Mouse (Mus musculus): ENCODE measurements around the gene Kcnt1.
"Not testable (repeated sequence)": the region's sequence is repeated elsewhere in the genome, so short reads cannot be mapped to it uniquely, and the experiment has no call there.

Gene Kcnt1

GRCm38 (mm10) chr2:25863337-25864131 is at the start of gene Kcnt1:
Gene Kcnt1 (plus strand): TSS chr2:25863734.
- no peak for DNase-seq (ENCODE audit: low read depth)

- DNase-seq (ENCODE audit: low read depth): not testable (repeated sequence)
Measured at GRCm38 (mm10) chr2:25815748-25816147, 47.8 kb upstream of the Kcnt1 start, which contains the start of gene Glt6d1. Gene Glt6d1 (minus strand): TSS chr2:25815848.

- DNase-seq (ENCODE audit: low read depth): no peak
Measured at GRCm38 (mm10) chr2:25822806-25823205, 40.7 kb upstream of the Kcnt1 start, which contains the start of gene Lcn9. Gene Lcn9 (plus strand): TSS chr2:25823153.

- DNase-seq (ENCODE audit: low read depth): no peak
Measured at GRCm38 (mm10) chr2:25824751-25825150, 38.8 kb upstream of the Kcnt1 start.

GRCm38 (mm10) chr2:25828344-25828947 is 35.1 kb upstream of the Kcnt1 start:
- DNase-seq (ENCODE audit: low read depth): no peak

- DNase-seq (ENCODE audit: low read depth): no peak
Measured at GRCm38 (mm10) chr2:25830786-25831185, 32.7 kb upstream of the Kcnt1 start.

GRCm38 (mm10) chr2:25836291-25836690 is 27.2 kb upstream of the Kcnt1 start:
- DNase-seq (ENCODE audit: low read depth): peak; percentile 46

- no peak for DNase-seq (ENCODE audit: low read depth)
Measured at GRCm38 (mm10) chr2:25842161-25842560, 21.4 kb upstream of the Kcnt1 start.

- DNase-seq (ENCODE audit: low read depth): no peak
Measured at GRCm38 (mm10) chr2:25842758-25843157, 20.8 kb upstream of the Kcnt1 start.

GRCm38 (mm10) chr2:25844097-25844496 is 19.4 kb upstream of the Kcnt1 start:
- DNase-seq (ENCODE audit: low read depth): no peak

- DNase-seq (ENCODE audit: low read depth): no peak
Measured at GRCm38 (mm10) chr2:25846516-25846915, 17.0 kb upstream of the Kcnt1 start.

- DNase-seq (ENCODE audit: low read depth): no peak
Measured at GRCm38 (mm10) chr2:25847226-25847625, 16.3 kb upstream of the Kcnt1 start, which contains the start of gene Sohlh1. Gene Sohlh1 (minus strand): TSS chr2:25847248.

- peak; percentile 16 for DNase-seq (ENCODE audit: low read depth)
Measured at GRCm38 (mm10) chr2:25850330-25850729, 13.2 kb upstream of the Kcnt1 start.

GRCm38 (mm10) chr2:25852626-25853025 is 10.9 kb upstream of the Kcnt1 start:
- DNase-seq (ENCODE audit: low read depth): no peak

- no peak for DNase-seq (ENCODE audit: low read depth)
Measured at GRCm38 (mm10) chr2:25853998-25854397, 9.5 kb upstream of the Kcnt1 start.

GRCm38 (mm10) chr2:25859891-25860290 is 3.6 kb upstream of the Kcnt1 start:
- no peak for DNase-seq (ENCODE audit: low read depth)

GRCm38 (mm10) chr2:25862038-25862437 is 1.5 kb upstream of the Kcnt1 start:
- DNase-seq (ENCODE audit: low read depth): no peak

- DNase-seq (ENCODE audit: low read depth): no peak
Measured at GRCm38 (mm10) chr2:25862696-25863270, 751 bp upstream of the Kcnt1 start.

- DNase-seq (ENCODE audit: low read depth): no peak
Measured at GRCm38 (mm10) chr2:25864230-25864629, 696 bp downstream of the Kcnt1 start.

- no peak for DNase-seq (ENCODE audit: low read depth)
Measured at GRCm38 (mm10) chr2:25865412-25865811, 1.9 kb downstream of the Kcnt1 start.

GRCm38 (mm10) chr2:25866656-25867055 is 3.1 kb downstream of the Kcnt1 start:
- no peak for DNase-seq (ENCODE audit: low read depth)

GRCm38 (mm10) chr2:25877250-25877735 is 13.8 kb downstream of the Kcnt1 start:
- DNase-seq (ENCODE audit: low read depth): no peak

Data from c-Kit-positive CD71-negative TER-119-negative erythroid progenitor cells, embryonic 14.5 days (primary cell).